Mouse (Mus musculus): ENCODE data around the gene Tnfsf12. TPM values are rescaled to one million over a fixed set of nuclear protein-coding genes. Genes with fewer than 3 reads are reported as not detected.
"Not testable (repeated sequence)": the region's sequence is repeated elsewhere in the genome, so short reads cannot be mapped to it uniquely, and the experiment has no call there.

Tnfsf12 gene
- polyA plus RNA-seq (2015; fragmentation: Nextera tagmentation; extraction: Ambion mirVana) = 1.00 and 1.1 TPM in 2 replicates

GRCm38 (mm10) chr11:69695361-69696181 lies at the start of gene Tnfsf12, which contains the start of gene Tnfsfm13:
TSS of gene Tnfsf12 (minus strand) at chr11:69695849.
TSS of gene Tnfsfm13 (minus strand) at chr11:69696098.
- H3K36me3 ChIP-seq (ENCODE audit: poor library complexity, severe bottlenecking) = no peaks in the 10 kb centered on the region
- peak within 1 kb of the TSS; percentile 47 for H3K4me3 ChIP-seq
- H3K4me1 ChIP-seq = peaks cover 12% of the 10 kb centered on the region
- no peak for ATAC-seq
- 2% methylated on average over 38 of the region's 41 CpGs for WGBS
- peak within 1 kb of the TSS; percentile 92 for H3K4me2 ChIP-seq
- 0 out of 2 replicates have a peak, but pooled peaks cover 7% of the 10 kb centered on the region for H3K27me3 ChIP-seq
- H3K9me3 ChIP-seq (replicated peaks) = no peaks in the 10 kb centered on the region
- H3K27ac ChIP-seq = peak within 1 kb of the TSS; percentile 51; the same call in 1 of the 2 replicates
- peak within 1 kb of the TSS; percentile 78 for H3K9ac ChIP-seq

GRCm38 (mm10) chr11:69731408-69731807 lies 35.8 kb upstream of the Tnfsf12 start:
- H3K9ac ChIP-seq; H3K27ac ChIP-seq; ATAC-seq; H3K4me3 ChIP-seq; H3K9me3 ChIP-seq (replicated peaks); H3K4me1 ChIP-seq; H3K27me3 ChIP-seq; H3K4me2 ChIP-seq: not testable (repeated sequence)
- peaks cover 41% of the 10 kb centered on the region for H3K36me3 ChIP-seq (ENCODE audit: poor library complexity, severe bottlenecking)
- 95% methylated on average over 2 of the region's 3 CpGs for WGBS

- H3K36me3 ChIP-seq (ENCODE audit: poor library complexity, severe bottlenecking) = peaks cover 17% of the 10 kb centered on the region
- ATAC-seq = no peak
- H3K9me3 ChIP-seq (replicated peaks) = no peaks in the 10 kb centered on the region
- no peak overlapping the region for H3K27ac ChIP-seq
- WGBS = 16% methylated on average over 3 of the region's 3 CpGs
- no peak overlapping the region for H3K4me3 ChIP-seq
- H3K4me2 ChIP-seq = no peak overlapping the region
- no peaks in the 10 kb centered on the region for H3K4me1 ChIP-seq
- H3K27me3 ChIP-seq = no peaks in the 10 kb centered on the region
- H3K9ac ChIP-seq = no peak overlapping the region
Measured at GRCm38 (mm10) chr11:69729063-69729462, 33.4 kb upstream of the Tnfsf12 start.

GRCm38 (mm10) chr11:69725951-69726350 lies 30.3 kb upstream of the Tnfsf12 start:
- 43% methylated on average over 5 of the region's 5 CpGs for WGBS
- Histone ChIP-seq H3K36me3 (ENCODE audit: poor library complexity, severe bottlenecking) (no peaks in the 10 kb centered on the region), H3K4me2 (no peak overlapping the region), H3K9me3 (replicated peaks) (no peaks in the 10 kb centered on the region), H3K9ac (no peak overlapping the region), H3K27ac (no peak overlapping the region), H3K4me1 (no peaks in the 10 kb centered on the region), H3K27me3 (no peaks in the 10 kb centered on the region), H3K4me3 (no peak overlapping the region)
- ATAC-seq = no peak

GRCm38 (mm10) chr11:69723074-69723473 lies 27.4 kb upstream of the Tnfsf12 start:
- WGBS = 62% methylated on average over 2 of the region's 2 CpGs
- no peak for ATAC-seq
- no peaks in the 10 kb centered on the region for H3K27me3 ChIP-seq
- H3K27ac ChIP-seq = no peak overlapping the region
- H3K9me3 ChIP-seq (replicated peaks) = no peaks in the 10 kb centered on the region
- H3K4me3 ChIP-seq = no peak overlapping the region
- no peaks in the 10 kb centered on the region for H3K36me3 ChIP-seq (ENCODE audit: poor library complexity, severe bottlenecking)
- H3K4me1 ChIP-seq = no peaks in the 10 kb centered on the region
- no peak overlapping the region for H3K4me2 ChIP-seq
- 0 out of 2 replicates have a peak overlapping the region, but pooled peaks have one; percentile 40 for H3K9ac ChIP-seq

- no peaks in the 10 kb centered on the region for H3K9me3 ChIP-seq (replicated peaks)
- H3K27ac ChIP-seq = no peak overlapping the region
- no peaks in the 10 kb centered on the region for H3K27me3 ChIP-seq
- H3K9ac ChIP-seq = no peak overlapping the region
- no peak overlapping the region for H3K4me3 ChIP-seq
- 81% methylated on average over 6 of the region's 6 CpGs for WGBS
- no peaks in the 10 kb centered on the region for H3K36me3 ChIP-seq (ENCODE audit: poor library complexity, severe bottlenecking)
- no peak overlapping the region for H3K4me2 ChIP-seq
- no peak for ATAC-seq
- H3K4me1 ChIP-seq = no peaks in the 10 kb centered on the region
Measured at GRCm38 (mm10) chr11:69720852-69721251, 25.2 kb upstream of the Tnfsf12 start.

GRCm38 (mm10) chr11:69719423-69719822 lies 23.8 kb upstream of the Tnfsf12 start:
- WGBS = 74% methylated on average over 6 of the region's 6 CpGs
- no peak overlapping the region for H3K4me2 ChIP-seq

GRCm38 (mm10) chr11:69718661-69719060 lies 23.0 kb upstream of the Tnfsf12 start:
- ATAC-seq = no peak
- 26% methylated on average over 15 of the region's 15 CpGs for WGBS
- Histone ChIP-seq H3K4me3 (no peak overlapping the region), H3K4me2 (peak overlapping the region; percentile 24; the same call in 1 of the 2 replicates), H3K4me1 (no peaks in the 10 kb centered on the region), H3K36me3 (ENCODE audit: poor library complexity, severe bottlenecking) (no peaks in the 10 kb centered on the region), H3K27me3 (no peaks in the 10 kb centered on the region), H3K27ac (no peak overlapping the region), H3K9me3 (replicated peaks) (no peaks in the 10 kb centered on the region; the same call in 1 of the 2 replicates), H3K9ac (no peak overlapping the region)

More at GRCm38 (mm10) chr11:69719423-69719822, 23.8 kb upstream of the Tnfsf12 start:
- Histone ChIP-seq H3K27ac (no peak overlapping the region), H3K4me3 (no peak overlapping the region), H3K4me1 (no peaks in the 10 kb centered on the region), H3K9ac (no peak overlapping the region), H3K27me3 (no peaks in the 10 kb centered on the region), H3K36me3 (ENCODE audit: poor library complexity, severe bottlenecking) (no peaks in the 10 kb centered on the region), H3K9me3 (replicated peaks) (no peaks in the 10 kb centered on the region; the same call in 1 of the 2 replicates)
- no peak for ATAC-seq

GRCm38 (mm10) chr11:69716953-69717352 lies 21.3 kb upstream of the Tnfsf12 start:
- ATAC-seq = no peak
- 70% methylated on average over 4 of the region's 4 CpGs for WGBS
- H3K27me3 ChIP-seq = no peaks in the 10 kb centered on the region
- no peaks in the 10 kb centered on the region; the same call in 1 of the 2 replicates for H3K9me3 ChIP-seq (replicated peaks)
- H3K4me2 ChIP-seq = no peak overlapping the region
- H3K4me1 ChIP-seq = no peaks in the 10 kb centered on the region
- H3K27ac ChIP-seq = no peak overlapping the region
- no peak overlapping the region for H3K4me3 ChIP-seq
- no peak overlapping the region for H3K9ac ChIP-seq
- no peaks in the 10 kb centered on the region for H3K36me3 ChIP-seq (ENCODE audit: poor library complexity, severe bottlenecking)

- WGBS = 49% methylated on average over 5 of the region's 5 CpGs
Measured at GRCm38 (mm10) chr11:69715929-69716328, 20.3 kb upstream of the Tnfsf12 start.

GRCm38 (mm10) chr11:69715482-69715881 lies 19.8 kb upstream of the Tnfsf12 start:
- Histone ChIP-seq H3K27me3 (no peaks in the 10 kb centered on the region), H3K9me3 (replicated peaks) (no peaks in the 10 kb centered on the region; the same call in 1 of the 2 replicates), H3K36me3 (ENCODE audit: poor library complexity, severe bottlenecking) (no peaks in the 10 kb centered on the region), H3K4me3 (no peak overlapping the region), H3K9ac (no peak overlapping the region), H3K4me2 (no peak overlapping the region), H3K4me1 (no peaks in the 10 kb centered on the region), H3K27ac (no peak overlapping the region)
- ATAC-seq = no peak
- WGBS = 60% methylated on average over 9 of the region's 9 CpGs

More at GRCm38 (mm10) chr11:69715929-69716328, 20.3 kb upstream of the Tnfsf12 start:
- Histone ChIP-seq H3K9me3 (replicated peaks) (no peaks in the 10 kb centered on the region; the same call in 1 of the 2 replicates), H3K4me3 (no peak overlapping the region), H3K36me3 (ENCODE audit: poor library complexity, severe bottlenecking) (no peaks in the 10 kb centered on the region), H3K27ac (no peak overlapping the region), H3K4me2 (no peak overlapping the region), H3K4me1 (no peaks in the 10 kb centered on the region), H3K27me3 (no peaks in the 10 kb centered on the region), H3K9ac (no peak overlapping the region)
- ATAC-seq = no peak

- H3K9ac ChIP-seq = no peak overlapping the region
- no peak overlapping the region for H3K4me3 ChIP-seq
- no peaks in the 10 kb centered on the region for H3K36me3 ChIP-seq (ENCODE audit: poor library complexity, severe bottlenecking)
- 83% methylated on average over 18 of the region's 18 CpGs for WGBS
- H3K9me3 ChIP-seq (replicated peaks) = no peaks in the 10 kb centered on the region; the same call in 1 of the 2 replicates
- H3K4me2 ChIP-seq = no peak overlapping the region
- no peak for ATAC-seq
- no peaks in the 10 kb centered on the region for H3K4me1 ChIP-seq
- no peaks in the 10 kb centered on the region for H3K27me3 ChIP-seq
- no peak overlapping the region for H3K27ac ChIP-seq
Measured at GRCm38 (mm10) chr11:69714636-69715329, 19.1 kb upstream of the Tnfsf12 start.
